Mouse (Mus musculus) limb, embryonic 14.5 days (tissue): Measurements from ENCODE around the gene Gm10721. TPM values are rescaled to one million over a fixed set of nuclear protein-coding genes. Genes with fewer than 3 reads are reported as not detected.
"Not testable (repeated sequence)": the region's sequence is repeated elsewhere in the genome, so short reads cannot be mapped to it uniquely, and the experiment has no call there.

Source experiments
- ATAC-seq: fragments of 200-750 bp; cut with Nextera tagmentation; 2 replicates; pipeline ENCODE4 v1.8.0; 2017; ENCODE audit warnings: low read depth, moderate number of reproducible peaks, moderate TSS enrichment; ENCODE audit not compliant: low FRiP score
- DNase-seq: peaks from one replicate; pipeline ENCODE4 v3.0.0-alpha.2; 2015; ENCODE audit warnings: low spot score
- H3K27ac ChIP-seq: fragments of 300-500 bp; sonication (generic); replicated peaks from 2 replicates; pipeline ENCODE4 v1.5.1; 2014; ENCODE audit warnings: low read depth, mild to moderate bottlenecking, low read length, moderate library complexity, mixed read lengths
- H3K27me3 ChIP-seq: fragments of 300-500 bp; sonication (generic); 2 replicates; pipeline ENCODE4 v1.6.1; 2014; ENCODE audit warnings: low read length, mixed read lengths; ENCODE audit not compliant: control insufficient read depth, insufficient read depth
- H3K36me3 ChIP-seq: fragments of 300-500 bp; sonication (generic); 2 replicates; pipeline ENCODE4 v1.6.1; 2014; ENCODE audit warnings: mild to moderate bottlenecking, low read length, moderate library complexity, mixed read lengths; ENCODE audit not compliant: control insufficient read depth, insufficient read depth
- H3K4me1 ChIP-seq: fragments of 300-500 bp; sonication (generic); 2 replicates; pipeline ENCODE4 v1.6.1; 2014; ENCODE audit warnings: antibody characterized with exemption, low read length, mixed read lengths; ENCODE audit not compliant: control insufficient read depth, insufficient read depth
- H3K4me2 ChIP-seq: fragments of 300-500 bp; sonication (generic); replicated peaks from 2 replicates; pipeline ENCODE4 v1.6.1; 2014; ENCODE audit warnings: low read depth, mild to moderate bottlenecking, low read length, moderate library complexity; ENCODE audit not compliant: severe bottlenecking
- H3K4me3 ChIP-seq: fragments of 300-500 bp; sonication (generic); replicated peaks from 2 replicates; pipeline ENCODE4 v1.5.1; 2014; ENCODE audit warnings: low read length
- H3K9ac ChIP-seq: fragments of 300-500 bp; sonication (generic); 2 replicates; pipeline ENCODE4 v1.6.1; 2014; ENCODE audit warnings: mild to moderate bottlenecking, low read depth, low read length, moderate library complexity; ENCODE audit not compliant: severe bottlenecking
- H3K9me3 ChIP-seq: fragments of 300-500 bp; sonication (generic); 2 replicates; pipeline ENCODE4 v1.6.1; 2016; ENCODE audit warnings: low read length; ENCODE audit not compliant: control insufficient read depth
- WGBS: fragments of 180-500 bp; shearing (Covaris S2); extraction: QIAGEN DNeasy Blood & Tissue Kit; methylation state at CpG from one replicate; pipeline ENCODE4 v1.1.7; 2014; 5-methylcytosine and 5-hydroxymethylcytosine counted together
- polyA plus RNA-seq, 2 experiments: library from polyadenylated mRNA; depleted of rRNA in 1 of 2; stranded (reverse) in 1 of 2; unstranded in 1 of 2; fragments of >200 nt; fragmentation: Nextera tagmentation in 1 of 2; extraction: Ambion mirVana in 1 of 2; gene quantifications; 2 replicates each; pipeline versions ENCODE4 v1.2.1 to v1.2.3; 2012 to 2014

Gm10721 gene
- polyA plus RNA-seq (2012; rRNA removed) (not detected in 2 replicates), polyA plus RNA-seq (2014; fragmentation: Nextera tagmentation; extraction: Ambion mirVana) (0.35 TPM in 1 of 2 replicates, not detected in the other)

DNA sequence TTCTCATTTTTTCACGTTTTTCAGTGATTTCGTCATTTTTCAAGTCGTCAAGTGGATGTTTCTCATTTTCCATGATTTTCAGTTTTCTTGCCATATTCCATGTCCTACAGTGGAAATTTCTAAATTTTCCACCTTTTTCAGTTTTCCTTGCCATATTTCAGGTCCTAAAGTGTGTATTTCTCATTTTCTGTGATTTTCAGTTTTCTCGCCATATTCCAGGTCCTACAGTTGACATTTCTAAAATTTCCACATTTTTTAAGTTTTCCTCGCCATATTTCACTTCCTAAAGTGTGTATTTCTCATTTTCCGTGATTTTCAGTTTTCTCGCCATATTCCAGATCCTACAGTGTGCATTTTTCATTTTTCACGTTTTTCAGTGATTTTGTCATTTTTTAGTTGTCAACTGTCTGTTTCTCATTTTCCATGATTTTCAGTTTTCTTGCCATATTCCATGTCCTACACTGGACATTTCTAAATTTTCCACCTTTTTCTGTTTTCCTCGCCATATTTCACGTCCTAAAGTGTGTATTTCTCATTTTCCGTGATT, at the start of gene Gm10721:
TSS of gene Gm10721 (plus strand) at position 408 of the 547 bp plus-strand sequence.
- not testable (repeated sequence) for H3K9me3 ChIP-seq, H3K4me2 ChIP-seq, H3K9ac ChIP-seq, H3K4me3 ChIP-seq, DNase-seq, H3K36me3 ChIP-seq, H3K27me3 ChIP-seq, H3K4me1 ChIP-seq, H3K27ac ChIP-seq
- peak; percentile 54; the same call in 1 of the 2 replicates for ATAC-seq
- WGBS, result no CpG with 5 or more reads among the region's 11 CpGs

DNA sequence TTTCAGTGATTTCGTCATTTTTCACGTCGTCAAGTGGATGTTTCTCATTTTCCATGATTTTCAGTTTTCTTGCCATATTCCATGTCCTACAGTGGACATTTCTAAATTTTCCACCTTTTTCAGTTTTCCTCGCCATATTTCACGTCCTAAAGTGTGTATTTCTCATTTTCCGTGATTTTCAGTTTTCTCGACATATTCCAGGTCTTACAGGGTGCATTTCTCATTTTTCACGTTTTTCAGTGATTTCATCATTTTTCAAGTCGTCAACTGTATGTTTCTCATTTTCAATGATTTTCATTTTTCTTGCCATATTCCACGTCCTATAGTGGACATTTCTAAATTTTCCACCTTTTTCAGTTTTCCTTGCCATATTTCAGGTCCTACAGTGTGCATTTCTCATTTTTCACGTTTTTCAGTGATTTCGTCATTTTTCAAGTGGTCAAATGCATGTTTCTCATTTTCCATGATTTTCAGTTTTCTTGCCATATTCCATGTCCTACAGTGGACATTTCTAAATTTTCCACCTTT, 12.4 kb upstream of the Gm10721 start, which contains the start of gene Gm10722:
TSS of gene Gm10722 (plus strand) at position 478 of the 528 bp plus-strand sequence.
- H3K9ac ChIP-seq, H3K4me1 ChIP-seq, H3K4me2 ChIP-seq, H3K9me3 ChIP-seq, H3K27me3 ChIP-seq, H3K27ac ChIP-seq, ATAC-seq, H3K36me3 ChIP-seq, H3K4me3 ChIP-seq: not testable (repeated sequence)
- DNase-seq, result peak; percentile 28
- WGBS, result 66% methylated on average over 12 of the region's 12 CpGs

DNA sequence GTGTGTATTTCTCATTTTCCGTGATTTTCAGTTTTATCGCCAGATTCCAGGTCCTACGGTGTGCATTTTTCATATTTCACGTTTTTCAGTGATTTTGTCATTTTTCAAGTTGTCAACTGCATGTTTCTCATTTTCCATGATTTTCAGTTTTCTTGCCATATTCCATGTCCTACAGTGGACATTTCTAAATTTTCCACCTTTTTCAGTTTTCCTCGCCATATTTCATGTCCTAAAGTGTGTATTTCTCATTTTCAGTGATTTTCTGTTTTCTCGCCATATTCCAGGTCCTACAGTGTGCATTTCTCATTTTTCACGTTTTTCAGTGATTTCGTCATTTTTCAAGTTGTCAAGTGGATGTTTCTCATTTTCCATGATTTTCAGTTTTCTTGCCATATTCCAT, 11.9 kb upstream of the Gm10721 start:
- not testable (repeated sequence) for ATAC-seq, H3K27me3 ChIP-seq, H3K36me3 ChIP-seq, H3K4me1 ChIP-seq, H3K27ac ChIP-seq, H3K9me3 ChIP-seq, DNase-seq, H3K4me3 ChIP-seq, H3K4me2 ChIP-seq, H3K9ac ChIP-seq
- 63% methylated on average over 8 of the region's 8 CpGs for WGBS

DNA sequence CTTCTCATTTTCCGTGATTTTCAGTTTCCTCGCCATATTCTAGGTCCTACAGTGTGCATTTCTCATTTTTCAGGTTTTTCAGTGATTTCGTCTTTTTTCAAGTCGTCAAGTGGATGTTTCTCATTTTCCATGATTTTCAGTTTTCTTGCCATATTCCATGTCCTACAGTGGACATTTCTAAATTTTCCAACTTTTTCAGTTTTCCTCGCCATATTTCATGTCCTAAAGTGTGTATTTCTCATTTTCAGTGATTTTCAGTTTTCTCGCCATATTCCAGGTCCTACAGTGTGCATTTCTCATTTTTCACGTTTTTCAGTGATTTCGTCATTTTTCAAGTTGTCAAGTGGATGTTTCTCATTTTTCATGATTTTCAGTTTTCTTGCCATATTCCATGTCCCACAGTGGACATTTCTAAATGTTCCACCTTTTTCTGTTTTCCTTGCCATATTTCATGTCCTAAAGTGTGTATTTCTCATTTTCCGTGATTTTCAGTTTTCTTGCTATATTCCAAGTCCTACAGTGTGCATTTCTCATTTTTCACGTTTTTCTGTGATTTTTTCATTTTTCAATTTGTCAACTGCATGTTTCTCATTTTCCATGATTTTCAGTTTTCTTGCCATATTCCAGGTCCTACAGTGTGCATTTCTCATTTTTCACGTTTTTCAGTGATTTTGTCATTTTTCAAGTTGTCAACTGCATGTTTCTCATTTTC, 10.8 kb upstream of the Gm10721 start:
- not testable (repeated sequence) for H3K27me3 ChIP-seq, H3K4me2 ChIP-seq, H3K4me3 ChIP-seq, H3K9me3 ChIP-seq, H3K9ac ChIP-seq, H3K4me1 ChIP-seq, H3K27ac ChIP-seq, H3K36me3 ChIP-seq
- ATAC-seq (peak; percentile 85), DNase-seq (peak; percentile 41)
- WGBS, result 58% methylated on average over 8 of the region's 11 CpGs

DNA sequence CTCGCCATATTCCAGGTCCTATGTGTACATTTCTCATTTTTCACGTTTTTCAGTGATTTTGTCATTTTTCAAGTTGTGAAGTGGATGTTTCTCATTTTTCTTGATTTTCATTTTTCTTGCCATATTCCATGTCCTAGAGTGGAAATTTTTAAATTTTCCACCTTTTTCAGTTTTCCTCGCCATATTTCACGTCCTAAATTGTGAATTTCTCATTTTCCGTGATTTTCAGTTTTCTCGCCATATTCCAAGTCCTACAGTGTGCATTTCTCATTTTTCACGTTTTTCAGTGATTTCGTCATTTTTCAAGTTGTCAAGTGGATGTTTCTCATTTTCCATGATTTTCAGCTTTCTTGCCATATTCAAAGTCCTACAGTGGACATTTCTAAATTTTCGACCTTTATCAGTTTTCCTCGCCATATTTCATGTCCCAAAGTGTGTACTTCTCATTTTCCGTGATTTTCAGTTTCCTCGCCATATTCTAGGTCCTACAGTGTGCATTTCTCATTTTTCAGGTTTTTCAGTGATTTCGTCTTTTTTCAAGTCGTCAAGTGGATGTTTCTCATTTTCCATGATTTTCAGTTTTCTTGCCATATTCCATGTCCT, 10.0 kb upstream of the Gm10721 start, which contains the start of gene Gm11168:
TSS of gene Gm11168 (plus strand) at position 553 of the 603 bp plus-strand sequence.
- not testable (repeated sequence) for H3K9me3 ChIP-seq, H3K36me3 ChIP-seq, H3K27me3 ChIP-seq, ATAC-seq, H3K9ac ChIP-seq, H3K4me1 ChIP-seq, DNase-seq, H3K4me2 ChIP-seq, H3K27ac ChIP-seq, H3K4me3 ChIP-seq
- WGBS, result 69% methylated on average over 6 of the region's 14 CpGs

DNA sequence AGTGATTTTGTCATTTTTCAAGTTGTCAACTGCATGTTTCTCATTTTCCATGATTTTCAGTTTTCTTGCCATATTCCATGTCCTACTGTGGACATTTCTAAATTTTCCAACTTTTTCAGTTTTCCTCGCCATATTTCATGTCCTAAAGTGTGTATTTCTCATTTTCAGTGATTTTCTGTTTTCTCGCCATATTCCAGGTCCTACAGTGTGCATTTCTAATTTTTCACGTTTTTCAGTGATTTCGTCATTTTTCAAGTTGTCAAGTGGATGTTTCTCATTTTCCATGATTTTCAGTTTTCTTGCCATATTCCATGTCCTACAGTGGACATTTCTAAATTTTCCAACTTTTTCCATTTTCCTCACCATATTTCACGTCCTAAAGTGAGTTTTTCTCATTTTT, 6.8 kb upstream of the Gm10721 start:
- not testable (repeated sequence) for H3K9me3 ChIP-seq, DNase-seq, H3K27me3 ChIP-seq, H3K9ac ChIP-seq, ATAC-seq, H3K4me3 ChIP-seq, H3K4me1 ChIP-seq, H3K4me2 ChIP-seq, H3K36me3 ChIP-seq, H3K27ac ChIP-seq
- WGBS, result 77% methylated on average over 1 of the region's 5 CpGs

DNA sequence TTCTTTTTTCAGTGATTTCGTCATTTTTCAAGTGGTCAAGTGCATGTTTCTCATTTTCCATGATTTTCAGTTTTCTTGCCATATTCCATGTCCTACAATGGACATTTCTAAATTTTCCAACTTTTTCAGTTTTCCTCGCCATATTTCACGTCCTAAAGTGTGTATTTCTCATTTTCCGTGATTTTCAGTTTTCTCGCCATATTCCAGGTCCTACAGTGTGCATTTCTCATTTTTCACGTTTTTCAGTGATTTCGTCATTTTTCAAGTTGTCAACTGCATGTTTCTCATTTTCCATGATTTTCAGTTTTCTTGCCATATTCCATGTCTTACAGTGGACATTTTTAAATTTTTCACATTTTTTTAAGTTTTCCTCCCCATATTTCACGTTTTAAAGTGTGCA, 6.3 kb upstream of the Gm10721 start:
- not testable (repeated sequence) for H3K27ac ChIP-seq, H3K27me3 ChIP-seq, H3K4me1 ChIP-seq, H3K4me3 ChIP-seq, H3K9ac ChIP-seq, H3K36me3 ChIP-seq, H3K9me3 ChIP-seq, DNase-seq, H3K4me2 ChIP-seq
- peak; percentile 61; the same call in 1 of the 2 replicates for ATAC-seq
- 70% methylated on average over 8 of the region's 8 CpGs for WGBS

DNA sequence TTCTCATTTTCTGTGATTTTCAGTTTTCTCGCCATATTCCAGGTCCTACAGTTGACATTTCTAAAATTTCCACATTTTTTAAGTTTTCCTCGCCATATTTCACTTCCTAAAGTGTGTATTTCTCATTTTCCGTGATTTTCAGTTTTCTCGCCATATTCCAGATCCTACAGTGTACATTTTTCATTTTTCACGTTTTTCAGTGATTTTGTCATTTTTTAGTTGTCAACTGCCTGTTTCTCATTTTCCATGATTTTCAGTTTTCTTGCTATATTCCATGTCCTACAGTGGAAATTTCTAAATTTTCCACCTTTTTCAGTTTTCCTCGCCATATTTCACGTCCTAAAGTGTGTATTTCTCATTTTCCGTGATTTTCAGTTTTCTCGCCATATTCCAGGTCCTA, 5.7 kb upstream of the Gm10721 start:
- not testable (repeated sequence) for H3K4me1 ChIP-seq, H3K9ac ChIP-seq, H3K4me2 ChIP-seq, H3K9me3 ChIP-seq, ATAC-seq, H3K4me3 ChIP-seq, H3K27ac ChIP-seq, H3K36me3 ChIP-seq, H3K27me3 ChIP-seq
- DNase-seq, result peak; percentile 2
- WGBS, result 74% methylated on average over 7 of the region's 9 CpGs
